Mouse (Mus musculus): ENCODE results near the gene Brca2.

- TF ChIP-seq CTCF (IDR thresholded peaks at IDR 0.05; ENCODE audit: low read depth, low read length): no peak
- TF ChIP-seq POLR2A (IDR thresholded peaks at IDR 0.05; ENCODE audit: borderline replicate concordance, low read depth, low read length): no peak
Observed at GRCm38 (mm10) chr5:150559519-150560103, 37.2 kb downstream of the Brca2 start.
